Mouse (Mus musculus) kidney, adult 2 months (tissue): ENCODE measurements around the gene Ppp1r8.

Experiments used
- CTCF ChIP-seq: fragments of 200-500 bp; conservative IDR thresholded peaks from 2 replicates; pipeline ENCODE4 v1.5.1; 2011; ENCODE audit warnings: low read depth, mild to moderate bottlenecking, control low read depth, low read length, moderate library complexity, mixed read lengths; ENCODE audit not compliant: insufficient read depth, insufficient read length
- POLR2A ChIP-seq: fragments of 200-500 bp; IDR thresholded peaks from one replicate; pipeline ENCODE4 v1.6.1; 2011; ENCODE audit warnings: low read depth, low read length, control low read depth

DNA sequence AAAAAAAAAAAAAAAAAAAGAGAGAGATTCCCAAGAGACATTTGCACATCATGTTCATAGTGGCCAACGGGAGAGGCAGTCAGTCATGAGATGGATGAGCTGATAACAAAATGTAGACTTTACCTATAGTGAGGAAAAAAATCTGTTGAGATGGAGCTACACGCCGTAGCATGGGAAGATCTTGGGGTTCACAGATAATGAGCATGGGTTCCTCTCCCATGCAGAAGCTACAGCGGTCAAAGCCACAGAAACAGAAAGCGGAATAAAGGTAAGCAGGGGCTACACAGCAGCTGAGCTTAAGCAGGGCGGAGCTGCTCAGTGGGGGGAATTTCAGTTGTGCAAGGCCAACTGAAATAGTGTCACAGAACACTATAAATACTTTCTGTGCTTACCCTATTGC is 38.6 kb downstream of the Ppp1r8 start:
- TF ChIP-seq CTCF (no peak), POLR2A (no peak)
